Mouse (Mus musculus) right cerebral cortex, postnatal 25 days (tissue): ENCODE data around the gene Gpr15.

Experiments used
- DNase-seq: peaks from one replicate; pipeline ENCODE4 v3.0.0; 2022

Gpr15 gene

GRCm38 (mm10) chr16:58669917-58670630 lies 48.8 kb downstream of the Gpr15 start, which contains the start of gene Cpox:
Cpox (plus strand) TSS chr16:58670292.
- peak; percentile 90 for DNase-seq

- DNase-seq, result no peak
Measured at GRCm38 (mm10) chr16:58669264-58669663, 49.6 kb downstream of the Gpr15 start.

DNA sequence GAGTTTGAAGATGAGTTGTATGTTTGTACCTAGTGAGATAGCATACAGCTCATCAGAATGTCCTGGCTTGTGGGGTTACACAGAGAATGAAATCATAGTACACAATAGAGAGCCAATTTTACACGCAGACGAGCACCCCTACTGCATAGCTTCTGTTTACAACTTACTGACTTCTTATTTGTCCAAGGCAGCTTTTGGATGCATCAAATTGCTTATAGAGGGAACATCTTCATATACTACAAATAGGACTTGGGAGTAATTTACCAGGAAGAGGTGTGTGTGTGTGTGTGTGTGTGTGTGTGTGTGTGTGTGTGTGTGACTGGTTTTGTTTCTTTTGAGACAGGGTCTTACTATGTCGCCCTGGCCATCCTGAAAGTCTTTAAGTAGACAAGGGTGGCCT lies 50.3 kb downstream of the Gpr15 start:
- no peak for DNase-seq
